Comparison of ENCODE assay signal across 9 mouse cellular contexts in genomic region chr5:113942580-113942979, GRCm38 (mm10). TPM values are rescaled to one million over a fixed set of nuclear protein-coding genes. Genes with fewer than 3 reads are reported as not detected.
DNase-seq lines count a peak whose midpoint lies in the region; ATAC-seq lines count a peak whose summit lies in the region.
"Had no signal": no experiment of that assay in that cellular context is flagged by ENCODE, and none has a peak within 500 bp of the region (broad histone marks: within the 10 kb centered on the region; RNA-seq: fewer than 3 reads in every experiment).

No protein-coding gene starts in this region.

- H3K27ac ChIP-seq in hindbrain, embryonic 12.5 days = peak overlapping the region; percentile 2; the same call in 1 of the 2 replicates
- H3K27ac ChIP-seq in hindbrain, embryonic 14.5 days = no peak overlapping the region
- H3K27ac ChIP-seq: neural tube, embryonic 13.5 days had no signal

- DNase-seq in hindbrain, embryonic 14.5 days (ENCODE audit: low spot score) = no peak
- peak; percentile 43 for DNase-seq in A20 (ENCODE audit: low read depth, low spot score)
- DNase-seq in NIH3T3 (ENCODE audit: low read depth) = peak; percentile 61
- peak; percentile 64 for DNase-seq in lung, postnatal 10 days
- DNase-seq in adrenal gland, postnatal 25 days = no peak
- no peak for DNase-seq in neural tube, embryonic 10.5 days (ENCODE audit: extremely low spot score, low spot score)
- DNase-seq in gastrocnemius, postnatal 25 days = no peak

- H3K9me3 ChIP-seq in hindbrain, embryonic 12.5 days (replicated peaks) = 0 out of 2 replicates have a peak, but pooled peaks cover 4% of the 10 kb centered on the region
- H3K9me3 ChIP-seq in hindbrain, embryonic 14.5 days (ENCODE audit: control insufficient read depth, low read length) = no peaks in the 10 kb centered on the region
- H3K9me3 ChIP-seq: neural tube, embryonic 13.5 days had no signal

- WGBS in hindbrain, embryonic 12.5 days = 91% methylated on average over 12 of the region's 12 CpGs
- 91% methylated on average over 12 of the region's 12 CpGs for WGBS in hindbrain, embryonic 14.5 days

- no peak overlapping the region for H3K4me3 ChIP-seq in hindbrain, embryonic 12.5 days
- H3K4me3 ChIP-seq in hindbrain, embryonic 14.5 days (replicated peaks; ENCODE audit: low read length) = no peak overlapping the region
- H3K4me3 ChIP-seq: neural tube, embryonic 13.5 days had no signal

- 0 out of 2 replicates have a peak, but pooled peaks have one; percentile 25 for ATAC-seq in hindbrain, embryonic 12.5 days (ENCODE audit: low FRiP score)
- ATAC-seq in hindbrain, embryonic 14.5 days (ENCODE audit: low FRiP score) = no peak

- H3K9ac ChIP-seq in hindbrain, embryonic 12.5 days = no peak overlapping the region
- H3K9ac ChIP-seq in hindbrain, embryonic 14.5 days = no peak overlapping the region
- H3K9ac ChIP-seq: neural tube, embryonic 13.5 days had no signal

- peaks cover 78% of the 10 kb centered on the region for H3K36me3 ChIP-seq in hindbrain, embryonic 12.5 days
- H3K36me3 ChIP-seq in hindbrain, embryonic 14.5 days (replicated peaks; ENCODE audit: control insufficient read depth, insufficient read depth) = peaks cover 81% of the 10 kb centered on the region

- peaks cover 15% of the 10 kb centered on the region for H3K4me1 ChIP-seq in hindbrain, embryonic 12.5 days
- H3K4me1 ChIP-seq in hindbrain, embryonic 14.5 days (replicated peaks; ENCODE audit: control insufficient read depth, insufficient read depth, low read length) = no peaks in the 10 kb centered on the region

- H3K4me2 ChIP-seq in hindbrain, embryonic 12.5 days (replicated peaks) = no peak overlapping the region
- H3K4me2 ChIP-seq in hindbrain, embryonic 14.5 days (replicated peaks) = no peak overlapping the region
- H3K4me2 ChIP-seq: neural tube, embryonic 13.5 days had no signal

- no peaks in the 10 kb centered on the region for H3K27me3 ChIP-seq in hindbrain, embryonic 12.5 days
- H3K27me3 ChIP-seq in hindbrain, embryonic 14.5 days (ENCODE audit: control insufficient read depth, insufficient read depth, low read length) = no peaks in the 10 kb centered on the region
- H3K27me3 ChIP-seq: neural tube, embryonic 13.5 days had no signal

RNA-seq across cellular contexts. Expression of gene Coro1c, which starts 34.0 kb away (rescaled TPM):
- 226 and 233 TPM in 2 replicates for polyA plus RNA-seq in hindbrain, embryonic 12.5 days (2016; fragmentation: Nextera tagmentation; extraction: Ambion mirVana)
- polyA plus RNA-seq in hindbrain, embryonic 14.5 days (2014; fragmentation: Nextera tagmentation; extraction: Ambion mirVana) = 172 and 177 TPM in 2 replicates
- 43.3 and 52.6 TPM in 2 replicates for total RNA-seq in adrenal gland, postnatal 25 days (2021)
- total RNA-seq in gastrocnemius, postnatal 25 days (2021) = 10 to 100 TPM; 11.9 to 17.1 TPM

RNA-seq across cellular contexts. Expression of gene Ssh1, which starts 51.1 kb away (rescaled TPM):
- polyA plus RNA-seq in hindbrain, embryonic 12.5 days (2016; fragmentation: Nextera tagmentation; extraction: Ambion mirVana) = 22.4 and 27.9 TPM in 2 replicates
- 17.8 and 19.4 TPM in 2 replicates for polyA plus RNA-seq in hindbrain, embryonic 14.5 days (2014; fragmentation: Nextera tagmentation; extraction: Ambion mirVana)
- 18.9 and 22.7 TPM in 2 replicates for total RNA-seq in adrenal gland, postnatal 25 days (2021)
- total RNA-seq in gastrocnemius, postnatal 25 days (2021) = 1 to 10 TPM; 6.5 to 6.7 TPM

Comparison
In these comparisons a context has a peak if more than half of its experiments do, and no peak if none do; other contexts are left out.
1. DNase-seq: peak in A20 (single experiment), NIH3T3 (single experiment) and lung, postnatal 10 days (single experiment); none in hindbrain, embryonic 14.5 days (single experiment), adrenal gland, postnatal 25 days (single experiment), neural tube, embryonic 10.5 days (single experiment) and gastrocnemius, postnatal 25 days (single experiment).